Mouse (Mus musculus) brown adipose tissue, adult 24 weeks (tissue): ENCODE results near the gene Arfgap2. TPM values are rescaled to one million over a fixed set of nuclear protein-coding genes. Genes with fewer than 3 reads are reported as not detected.

Source experiments
- H3K27ac ChIP-seq: fragments of 200-500 bp; replicated peaks from 2 replicates; pipeline ENCODE4 v1.5.1; 2012; ENCODE audit warnings: low read depth, mild to moderate bottlenecking, low read length
- H3K4me1 ChIP-seq: fragments of 200-500 bp; 2 replicates; pipeline ENCODE4 v1.6.1; 2012; ENCODE audit warnings: low read length, mixed read lengths; ENCODE audit not compliant: control insufficient read depth, insufficient read depth, insufficient read length
- H3K4me3 ChIP-seq: fragments of 200-500 bp; 2 replicates; pipeline ENCODE4 v1.5.1; 2012; ENCODE audit warnings: low read depth, mild to moderate bottlenecking, low read length, moderate library complexity; ENCODE audit not compliant: insufficient read depth
- polyA plus RNA-seq: library from polyadenylated mRNA; stranded (reverse); fragments of >200 nt; gene quantifications from 2 replicates; pipeline ENCODE4 v1.2.4, GENCODE M21; 2012; ENCODE audit not compliant: missing spikeins, insufficient read depth, insufficient read length

Gene Arfgap2
- polyA plus RNA-seq, 1 experiment: 35.6 TPM

GRCm38 (mm10) chr2:91314184-91314583, 49.4 kb downstream of the Arfgap2 start:
- no peak overlapping the region for H3K27ac ChIP-seq
- H3K4me1 ChIP-seq: no peaks in the 10 kb centered on the region
- no peak overlapping the region for H3K4me3 ChIP-seq

- H3K4me3 ChIP-seq: no peak overlapping the region
- H3K4me1 ChIP-seq: no peaks in the 10 kb centered on the region
- no peak overlapping the region for H3K27ac ChIP-seq
Observed at GRCm38 (mm10) chr2:91320559-91321529, 56.1 kb downstream of the Arfgap2 start.

GRCm38 (mm10) chr2:91321923-91322322, 57.1 kb downstream of the Arfgap2 start:
- no peaks in the 10 kb centered on the region for H3K4me1 ChIP-seq
- no peak overlapping the region for H3K27ac ChIP-seq
- H3K4me3 ChIP-seq: no peak overlapping the region

GRCm38 (mm10) chr2:91322490-91322889, 57.7 kb downstream of the Arfgap2 start:
- Histone ChIP-seq H3K4me1 (0 out of 2 replicates have a peak, but pooled peaks cover 2% of the 10 kb centered on the region), H3K27ac (no peak overlapping the region), H3K4me3 (no peak overlapping the region)

- Histone ChIP-seq H3K27ac (no peak overlapping the region), H3K4me3 (no peak overlapping the region)
Observed at GRCm38 (mm10) chr2:91324346-91324745, 59.6 kb downstream of the Arfgap2 start.

GRCm38 (mm10) chr2:91324761-91325421, 60.1 kb downstream of the Arfgap2 start:
- Histone ChIP-seq H3K4me3 (no peak overlapping the region), H3K27ac (no peak overlapping the region), H3K4me1 (peaks cover 6% of the 10 kb centered on the region; the same call in 1 of the 2 replicates)

More at GRCm38 (mm10) chr2:91324346-91324745, 59.6 kb downstream of the Arfgap2 start:
- H3K4me1 ChIP-seq: peaks cover 6% of the 10 kb centered on the region; the same call in 1 of the 2 replicates

Other genes with a start within 250 kb of the Arfgap2 start
- gene Rapsn, start 229.4 kb upstream of the Arfgap2 start, polyA plus RNA-seq: 0.71 and 2.3 TPM in 2 replicates
- gene Psmc3, start 211.0 kb upstream of the Arfgap2 start, polyA plus RNA-seq: 157 and 167 TPM in 2 replicates
- 22.4 and 24.6 TPM in 2 replicates for gene Slc39a13, start 194.6 kb upstream of the Arfgap2 start, polyA plus RNA-seq
- gene Spi1, start 182.6 kb upstream of the Arfgap2 start, polyA plus RNA-seq: 7.6 and 9.3 TPM in 2 replicates
- gene Mybpc3, start 146.8 kb upstream of the Arfgap2 start, polyA plus RNA-seq: not detected in 2 replicates
- 2.3 and 4.0 TPM in 2 replicates for gene Madd, start 81.1 kb upstream of the Arfgap2 start, polyA plus RNA-seq
- 45.2 and 59.1 TPM in 2 replicates for gene Nr1h3, start 62.1 kb upstream of the Arfgap2 start, polyA plus RNA-seq
- gene Acp2, start 62.1 kb upstream of the Arfgap2 start, polyA plus RNA-seq: 24.6 and 27.9 TPM in 2 replicates
- gene Ddb2, start 28.0 kb upstream of the Arfgap2 start, polyA plus RNA-seq: 3.7 and 5.7 TPM in 2 replicates
- 9.0 and 11.7 TPM in 2 replicates for gene Pacsin3, start 9.0 kb upstream of the Arfgap2 start, polyA plus RNA-seq
- gene 1110051M20Rik, start 179.7 kb downstream of the Arfgap2 start, polyA plus RNA-seq: 4.4 and 12.6 TPM in 2 replicates
- 0.48 and 0.63 TPM in 2 replicates for gene Lrp4, start 192.5 kb downstream of the Arfgap2 start, polyA plus RNA-seq